Mouse (Mus musculus) stomach, embryonic 16.5 days (tissue): ENCODE data around the gene Arfgap3. TPM values are rescaled to one million over a fixed set of nuclear protein-coding genes. Genes with fewer than 3 reads are reported as not detected.

Experiments used
- ATAC-seq: fragments of 200-750 bp; cut with Nextera tagmentation; 2 replicates; pipeline ENCODE4 v1.8.0; 2017; ENCODE audit warnings: moderate number of reproducible peaks, moderate TSS enrichment; ENCODE audit not compliant: insufficient read depth, low FRiP score
- H3K27ac ChIP-seq: fragments of 300-500 bp; sonication (generic); 2 replicates; pipeline ENCODE4 v1.5.1; 2014; ENCODE audit warnings: low read length
- H3K27me3 ChIP-seq: fragments of 300-500 bp; sonication (generic); 2 replicates; pipeline ENCODE4 v1.6.1; 2014; ENCODE audit warnings: low read length, control low read depth, mixed read lengths; ENCODE audit not compliant: control insufficient read depth, insufficient read depth
- H3K36me3 ChIP-seq: fragments of 300-500 bp; sonication (generic); 2 replicates; pipeline ENCODE4 v1.6.1; 2014; ENCODE audit warnings: low read length; ENCODE audit not compliant: control insufficient read depth, insufficient read depth
- H3K4me1 ChIP-seq: fragments of 300-500 bp; sonication (generic); 2 replicates; pipeline ENCODE4 v1.6.1; 2014; ENCODE audit warnings: low read length, control low read depth, mixed read lengths; ENCODE audit not compliant: control insufficient read depth, insufficient read depth
- H3K4me2 ChIP-seq: fragments of 300-500 bp; sonication (generic); 2 replicates; pipeline ENCODE4 v1.6.1; 2014; ENCODE audit warnings: low read depth, low read length, mixed read lengths
- H3K4me3 ChIP-seq: fragments of 300-500 bp; sonication (generic); replicated peaks from 2 replicates; pipeline ENCODE4 v1.5.1; 2014; ENCODE audit warnings: mild to moderate bottlenecking, low read length
- H3K9ac ChIP-seq: fragments of 300-500 bp; sonication (generic); 2 replicates; pipeline ENCODE4 v1.6.1; 2014; ENCODE audit warnings: low read length
- H3K9me3 ChIP-seq: fragments of 300-500 bp; sonication (generic); replicated peaks from 2 replicates; pipeline ENCODE4 v1.6.1; 2016; ENCODE audit warnings: low read length, control low read depth; ENCODE audit not compliant: control insufficient read depth
- WGBS: fragments of 180-500 bp; shearing (Covaris S2); extraction: QIAGEN DNeasy Blood & Tissue Kit; methylation state at CpG from one replicate; pipeline ENCODE4 v1.1.7; 2014; 5-methylcytosine and 5-hydroxymethylcytosine counted together
- polyA plus RNA-seq: library from polyadenylated mRNA; unstranded; fragments of >200 nt; fragmentation: Nextera tagmentation; extraction: Ambion mirVana; gene quantifications from 2 replicates; pipeline ENCODE4 v1.2.1, GENCODE M21; 2015

Gene Arfgap3
- polyA plus RNA-seq, 1 experiment from 2014 or later = 79.9 TPM

DNA sequence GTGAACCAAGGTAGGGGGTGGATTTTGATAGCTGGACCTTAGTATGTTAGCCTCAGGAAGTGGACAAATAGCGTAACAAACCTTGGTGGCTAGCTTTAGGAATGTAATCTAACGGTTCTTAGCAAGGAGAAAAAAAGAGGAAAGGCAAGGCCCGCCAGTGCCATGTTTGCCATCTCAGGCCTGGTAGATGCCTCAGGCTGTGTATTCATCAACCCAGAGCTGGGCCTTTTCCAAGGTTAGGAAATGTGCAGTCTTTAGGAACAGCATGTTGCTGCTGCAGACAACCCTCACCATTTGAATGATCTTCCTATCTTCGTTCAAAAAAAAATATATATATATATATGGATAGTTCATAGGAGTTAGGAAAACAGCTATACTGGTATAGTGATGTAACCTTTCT, 1.5 kb upstream of the Arfgap3 start:
- H3K4me2 ChIP-seq = no peak overlapping the region
- WGBS = 70% methylated on average over 4 of the region's 4 CpGs
- no peaks in the 10 kb centered on the region for H3K36me3 ChIP-seq
- H3K27me3 ChIP-seq = no peaks in the 10 kb centered on the region
- no peak for ATAC-seq
- no peaks in the 10 kb centered on the region for H3K9me3 ChIP-seq
- H3K4me1 ChIP-seq = peaks cover 11% of the 10 kb centered on the region; the same call in 1 of the 2 replicates
- no peak overlapping the region for H3K9ac ChIP-seq
- peak overlapping the region; percentile 95 for H3K27ac ChIP-seq
- no peak overlapping the region for H3K4me3 ChIP-seq

- WGBS = 62% methylated on average over 2 of the region's 2 CpGs
- Histone ChIP-seq H3K4me1 (peaks cover 11% of the 10 kb centered on the region), H3K9me3 (no peaks in the 10 kb centered on the region), H3K9ac (peak overlapping the region; percentile 78), H3K36me3 (no peaks in the 10 kb centered on the region), H3K4me2 (peak overlapping the region; percentile 78), H3K27me3 (no peaks in the 10 kb centered on the region), H3K27ac (peak overlapping the region; percentile 95), H3K4me3 (peak overlapping the region; percentile 75)
- ATAC-seq = peak; percentile 73
Observed at GRCm38 (mm10) chr15:83350859-83351258, 812 bp upstream of the Arfgap3 start.

GRCm38 (mm10) chr15:83349225-83349953, 658 bp downstream of the Arfgap3 start:
- peak overlapping the region; percentile 75 for H3K4me2 ChIP-seq
- no peaks in the 10 kb centered on the region for H3K9me3 ChIP-seq
- peak overlapping the region; percentile 69 for H3K27ac ChIP-seq
- H3K36me3 ChIP-seq = no peaks in the 10 kb centered on the region
- peak overlapping the region; percentile 75 for H3K4me3 ChIP-seq
- 9% methylated on average over 8 of the region's 8 CpGs for WGBS
- peaks cover 26% of the 10 kb centered on the region for H3K4me1 ChIP-seq
- peak; percentile 2; the same call in 1 of the 2 replicates for ATAC-seq
- H3K27me3 ChIP-seq = no peaks in the 10 kb centered on the region
- H3K9ac ChIP-seq = peak overlapping the region; percentile 95

DNA sequence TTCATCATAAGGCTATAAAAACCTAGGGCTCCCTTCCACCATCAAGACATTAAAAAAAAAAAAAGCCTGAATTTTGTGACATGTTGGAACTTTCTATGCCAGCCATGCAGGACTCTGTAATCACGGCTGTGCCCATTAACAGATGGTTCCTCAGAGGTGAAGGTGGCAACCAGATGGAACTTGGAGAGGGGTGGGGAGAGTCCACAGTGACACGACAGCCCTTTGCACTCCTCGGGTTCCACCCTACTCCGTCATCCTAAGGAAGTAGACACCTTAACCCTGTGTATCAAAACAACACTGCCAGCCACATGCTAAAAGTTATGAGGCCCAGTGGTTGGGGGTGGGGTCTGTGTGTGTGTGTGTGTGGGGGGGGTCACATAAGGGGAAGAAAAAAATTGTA, 1.3 kb downstream of the Arfgap3 start:
- H3K27ac ChIP-seq = peak overlapping the region; percentile 69
- H3K36me3 ChIP-seq = no peaks in the 10 kb centered on the region
- H3K4me2 ChIP-seq = peak overlapping the region; percentile 75
- H3K27me3 ChIP-seq = no peaks in the 10 kb centered on the region
- ATAC-seq = no peak
- H3K9me3 ChIP-seq = no peaks in the 10 kb centered on the region
- H3K4me1 ChIP-seq = peaks cover 28% of the 10 kb centered on the region
- peak overlapping the region; percentile 95 for H3K9ac ChIP-seq
- peak overlapping the region; percentile 75 for H3K4me3 ChIP-seq
- WGBS = 54% methylated on average over 4 of the region's 4 CpGs

DNA sequence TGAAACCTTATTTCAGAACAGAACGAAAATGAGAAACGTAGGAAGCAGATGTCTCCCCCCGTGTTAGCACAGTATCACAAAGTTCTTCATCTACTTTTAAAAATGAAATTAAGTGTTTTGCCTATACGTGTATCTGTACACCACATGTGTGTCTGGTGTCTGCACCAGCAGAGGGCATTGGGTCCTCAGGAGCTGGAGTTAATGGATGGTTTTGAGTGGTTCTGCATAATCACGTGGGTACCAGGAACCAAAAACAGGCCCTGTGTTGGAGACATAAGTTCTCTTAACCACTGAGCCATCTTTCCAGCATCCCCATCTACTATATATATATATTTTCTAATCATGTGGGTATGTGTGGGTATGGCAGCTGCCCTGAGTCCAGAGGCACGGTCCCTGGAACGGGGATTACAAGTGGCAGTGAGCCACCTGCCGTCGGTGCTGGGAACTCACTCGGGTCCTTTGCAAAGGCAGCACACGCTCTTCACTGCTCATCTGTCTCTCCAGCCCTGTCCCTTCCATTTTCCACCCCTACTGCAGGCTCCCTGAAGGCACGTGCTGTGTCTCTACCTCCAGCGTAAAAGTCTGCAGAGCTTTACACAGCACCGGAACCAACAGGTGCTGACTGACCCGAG, 4.0 kb downstream of the Arfgap3 start:
- Histone ChIP-seq H3K27me3 (no peaks in the 10 kb centered on the region), H3K4me1 (peaks cover 28% of the 10 kb centered on the region), H3K9ac (peak overlapping the region; percentile 55; the same call in 1 of the 2 replicates), H3K4me3 (no peak overlapping the region), H3K27ac (peak overlapping the region; percentile 84; the same call in 1 of the 2 replicates), H3K9me3 (no peaks in the 10 kb centered on the region), H3K4me2 (no peak overlapping the region), H3K36me3 (peaks cover 4% of the 10 kb centered on the region; the same call in 1 of the 2 replicates)
- no peak for ATAC-seq
- WGBS = 90% methylated on average over 15 of the region's 15 CpGs

GRCm38 (mm10) chr15:83344956-83345355, 5.1 kb downstream of the Arfgap3 start:
- H3K27ac ChIP-seq = peak overlapping the region; percentile 84
- H3K4me1 ChIP-seq = peaks cover 25% of the 10 kb centered on the region
- H3K4me3 ChIP-seq = no peak overlapping the region
- H3K27me3 ChIP-seq = no peaks in the 10 kb centered on the region
- WGBS = 55% methylated on average over 7 of the region's 7 CpGs
- H3K4me2 ChIP-seq = peak overlapping the region; percentile 21; the same call in 1 of the 2 replicates
- H3K9ac ChIP-seq = peak overlapping the region; percentile 55
- H3K9me3 ChIP-seq = no peaks in the 10 kb centered on the region
- H3K36me3 ChIP-seq = peaks cover 8% of the 10 kb centered on the region; the same call in 1 of the 2 replicates
- ATAC-seq = peak; percentile 67; the same call in 1 of the 2 replicates

DNA sequence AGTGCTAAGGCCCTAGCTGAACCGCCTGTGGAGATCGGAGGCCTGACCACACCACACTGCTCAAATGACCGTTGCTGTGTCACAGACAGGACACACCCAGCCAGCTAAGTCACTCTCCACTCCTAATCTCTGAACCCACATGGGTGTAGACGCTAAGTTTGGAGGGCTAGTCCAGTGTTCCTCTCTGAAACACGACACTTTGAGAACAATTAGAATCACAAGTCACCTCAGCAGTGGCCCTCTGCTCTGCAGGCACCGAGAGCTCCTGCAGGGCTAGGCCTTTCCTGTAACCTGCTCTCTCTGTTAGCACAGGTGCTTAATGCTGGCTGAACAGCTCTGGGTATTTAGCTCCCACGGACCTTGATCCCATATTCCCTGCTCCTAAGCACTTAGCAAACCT, 5.9 kb downstream of the Arfgap3 start:
- no peak overlapping the region for H3K4me2 ChIP-seq
- peak overlapping the region; percentile 84 for H3K27ac ChIP-seq
- peak overlapping the region; percentile 5; the same call in 1 of the 2 replicates for H3K9ac ChIP-seq
- H3K36me3 ChIP-seq = peaks cover 8% of the 10 kb centered on the region; the same call in 1 of the 2 replicates
- H3K27me3 ChIP-seq = no peaks in the 10 kb centered on the region
- no peaks in the 10 kb centered on the region for H3K9me3 ChIP-seq
- WGBS = 39% methylated on average over 7 of the region's 7 CpGs
- ATAC-seq = peak; percentile 70; the same call in 1 of the 2 replicates
- no peak overlapping the region for H3K4me3 ChIP-seq
- peaks cover 26% of the 10 kb centered on the region for H3K4me1 ChIP-seq

DNA sequence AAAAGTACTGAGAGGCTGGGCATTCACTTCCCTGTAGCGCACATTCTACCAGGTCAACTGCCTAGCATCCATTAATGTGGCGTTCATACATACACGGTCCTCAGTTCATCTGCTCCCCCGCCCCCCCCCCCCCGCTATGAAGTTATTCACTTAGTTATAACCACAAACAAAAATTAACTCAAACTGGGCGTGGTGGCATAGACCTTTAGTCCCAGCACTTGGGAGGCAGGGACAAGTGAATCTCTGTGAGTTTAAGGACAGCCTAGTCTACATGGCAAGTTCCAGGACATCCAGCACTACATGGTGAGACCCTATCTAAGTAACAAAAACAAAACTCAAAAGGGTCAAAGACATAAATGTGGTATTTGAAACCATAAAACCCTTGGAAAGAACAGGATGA, 11.1 kb downstream of the Arfgap3 start:
- WGBS = 83% methylated on average over 6 of the region's 6 CpGs
- Histone ChIP-seq H3K27me3 (no peaks in the 10 kb centered on the region), H3K9ac (no peak overlapping the region), H3K27ac (peak overlapping the region; percentile 28), H3K4me2 (no peak overlapping the region), H3K9me3 (no peaks in the 10 kb centered on the region), H3K4me3 (no peak overlapping the region), H3K4me1 (0 out of 2 replicates have a peak, but pooled peaks cover 2% of the 10 kb centered on the region), H3K36me3 (peaks cover 22% of the 10 kb centered on the region)
- ATAC-seq = no peak
